Mouse (Mus musculus): ENCODE data around the gene Krt80.

Krt80 gene

GRCm38 (mm10) chr15:101370101-101370911 is at the start of gene Krt80:
Krt80 (minus strand) TSS chr15:101370162.
- DNase-seq: no peak

GRCm38 (mm10) chr15:101418950-101419349 is 49.0 kb upstream of the Krt80 start:
- DNase-seq: no peak

GRCm38 (mm10) chr15:101414807-101415565 is 45.0 kb upstream of the Krt80 start:
- peak; percentile 41 for DNase-seq

- DNase-seq: no peak
These were observed 44.1 kb upstream of the Krt80 start for GRCm38 (mm10) chr15:101413916-101414635.

- no peak for DNase-seq
These were observed 42.2 kb upstream of the Krt80 start for GRCm38 (mm10) chr15:101412188-101412587.

- no peak for DNase-seq
These were observed 40.8 kb upstream of the Krt80 start, which contains the start of gene Krt7 for GRCm38 (mm10) chr15:101410775-101411174. Krt7 (plus strand) TSS chr15:101411043.

GRCm38 (mm10) chr15:101398269-101398668 is 28.3 kb upstream of the Krt80 start:
- no peak for DNase-seq

- no peak for DNase-seq
These were observed 27.7 kb upstream of the Krt80 start for GRCm38 (mm10) chr15:101397683-101398082.

GRCm38 (mm10) chr15:101396921-101397320 is 27.0 kb upstream of the Krt80 start:
- no peak for DNase-seq

GRCm38 (mm10) chr15:101396466-101396865 is 26.5 kb upstream of the Krt80 start:
- no peak for DNase-seq

GRCm38 (mm10) chr15:101394908-101395307 is 24.9 kb upstream of the Krt80 start:
- no peak for DNase-seq

GRCm38 (mm10) chr15:101392251-101392650 is 22.3 kb upstream of the Krt80 start:
- no peak for DNase-seq

GRCm38 (mm10) chr15:101390203-101390602 is 20.2 kb upstream of the Krt80 start:
- DNase-seq: no peak

GRCm38 (mm10) chr15:101388034-101388541 is 18.1 kb upstream of the Krt80 start:
- no peak for DNase-seq

GRCm38 (mm10) chr15:101387176-101387575 is 17.2 kb upstream of the Krt80 start:
- no peak for DNase-seq

- no peak for DNase-seq
These were observed 15.1 kb upstream of the Krt80 start for GRCm38 (mm10) chr15:101385064-101385463.

GRCm38 (mm10) chr15:101384610-101385009 is 14.6 kb upstream of the Krt80 start:
- DNase-seq: no peak

GRCm38 (mm10) chr15:101382811-101383210 is 12.8 kb upstream of the Krt80 start:
- peak; percentile 67 to 69 for DNase-seq

GRCm38 (mm10) chr15:101381758-101382157 is 11.8 kb upstream of the Krt80 start:
- no peak for DNase-seq

- no peak for DNase-seq
These were observed 8.7 kb upstream of the Krt80 start for GRCm38 (mm10) chr15:101378646-101379045.

GRCm38 (mm10) chr15:101376776-101377061 is 6.8 kb upstream of the Krt80 start:
- DNase-seq: no peak

- peak; percentile 70 to 74 for DNase-seq
These were observed 6.2 kb upstream of the Krt80 start for GRCm38 (mm10) chr15:101375956-101376775.
